Mouse (Mus musculus): ENCODE measurements at regions not wholly inside any gene's neighbourhood (a gene's known extent, or its start where the extent isn't known, plus 50 kb on each side); places are given as distances from the start of the nearest gene placed in this dataset.

GRCm38 (mm10) chr3:56397851-56398496 lies 214.5 kb upstream of the Nbea start:
- H3K4me1 ChIP-seq = no peaks in the 10 kb centered on the region
- H3K36me3 ChIP-seq = no peaks in the 10 kb centered on the region
- no peaks in the 10 kb centered on the region for H3K27me3 ChIP-seq
- H3K9me3 ChIP-seq = no peaks in the 10 kb centered on the region
- H3K4me2 ChIP-seq (replicated peaks) = no peak overlapping the region
- no peak overlapping the region for H3K27ac ChIP-seq (replicated peaks)
- WGBS = 92% methylated on average over 4 of the region's 4 CpGs
- H3K9ac ChIP-seq (replicated peaks) = no peak overlapping the region
- no peak overlapping the region for H3K4me3 ChIP-seq
- ATAC-seq (ENCODE audit: low FRiP score, low read depth) = no peak

- no peaks in the 10 kb centered on the region for H3K36me3 ChIP-seq
- H3K4me1 ChIP-seq = no peaks in the 10 kb centered on the region
- H3K4me2 ChIP-seq (replicated peaks) = no peak overlapping the region
- H3K9ac ChIP-seq (replicated peaks) = no peak overlapping the region
- H3K9me3 ChIP-seq = no peaks in the 10 kb centered on the region
- no peak overlapping the region for H3K27ac ChIP-seq (replicated peaks)
- no peak overlapping the region for H3K4me3 ChIP-seq
- no peak for ATAC-seq (ENCODE audit: low FRiP score, low read depth)
- no peaks in the 10 kb centered on the region for H3K27me3 ChIP-seq
- 97% methylated on average over 5 of the region's 5 CpGs for WGBS
Observed at GRCm38 (mm10) chr3:56393134-56393533, 209.6 kb upstream of the Nbea start.

DNA sequence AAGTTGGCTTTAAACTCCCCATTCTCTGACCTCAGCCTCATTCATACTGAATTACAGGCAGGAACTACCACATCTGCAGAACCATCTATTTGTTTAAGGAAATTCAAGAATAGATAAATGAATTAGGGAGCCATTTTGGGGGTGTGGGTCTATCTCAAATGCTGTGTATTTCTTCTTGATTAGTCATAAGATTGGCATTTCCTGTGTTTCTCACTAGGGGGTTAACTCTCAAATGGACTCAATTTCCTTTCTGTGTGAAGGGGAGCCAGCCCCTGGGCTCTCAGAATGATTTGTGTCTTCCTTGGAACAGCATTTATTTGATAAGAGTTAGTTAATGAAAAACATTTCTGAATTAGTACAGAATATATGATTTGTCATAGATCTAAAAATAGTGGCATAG lies 196.8 kb upstream of the Nbea start:
- H3K27ac ChIP-seq (replicated peaks) = no peak overlapping the region
- H3K4me3 ChIP-seq = no peak overlapping the region
- no peaks in the 10 kb centered on the region for H3K9me3 ChIP-seq
- no peaks in the 10 kb centered on the region for H3K36me3 ChIP-seq
- no peak for ATAC-seq (ENCODE audit: low FRiP score, low read depth)
- H3K27me3 ChIP-seq = no peaks in the 10 kb centered on the region
- no peak overlapping the region for H3K4me2 ChIP-seq (replicated peaks)
- H3K9ac ChIP-seq (replicated peaks) = no peak overlapping the region
- H3K4me1 ChIP-seq = no peaks in the 10 kb centered on the region

DNA sequence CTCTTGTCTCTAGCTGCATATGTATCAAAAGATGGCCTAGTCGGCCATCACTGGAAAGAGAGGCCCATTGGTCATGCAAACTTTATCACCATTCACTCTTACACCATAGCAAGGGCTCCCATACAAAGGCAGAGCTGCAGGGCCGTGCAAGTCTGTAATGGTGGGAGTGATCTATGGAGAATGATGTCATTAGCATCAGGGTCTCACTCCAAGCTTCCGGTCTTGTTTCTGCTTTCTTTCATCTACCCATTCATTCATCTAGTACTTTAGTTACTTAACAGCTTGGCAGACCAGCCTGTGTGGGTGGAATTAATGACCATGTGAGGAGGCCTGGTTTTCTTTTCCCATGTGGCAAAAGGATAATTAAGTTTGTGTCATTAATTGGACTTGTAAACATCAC lies 196.0 kb upstream of the Nbea start:
- Histone ChIP-seq H3K27me3 (no peaks in the 10 kb centered on the region), H3K36me3 (no peaks in the 10 kb centered on the region), H3K4me3 (no peak overlapping the region), H3K4me2 (replicated peaks) (no peak overlapping the region), H3K27ac (replicated peaks) (no peak overlapping the region), H3K9me3 (no peaks in the 10 kb centered on the region), H3K4me1 (no peaks in the 10 kb centered on the region), H3K9ac (replicated peaks) (no peak overlapping the region)
- 82% methylated on average over 3 of the region's 3 CpGs for WGBS
- ATAC-seq (ENCODE audit: low FRiP score, low read depth) = no peak

DNA sequence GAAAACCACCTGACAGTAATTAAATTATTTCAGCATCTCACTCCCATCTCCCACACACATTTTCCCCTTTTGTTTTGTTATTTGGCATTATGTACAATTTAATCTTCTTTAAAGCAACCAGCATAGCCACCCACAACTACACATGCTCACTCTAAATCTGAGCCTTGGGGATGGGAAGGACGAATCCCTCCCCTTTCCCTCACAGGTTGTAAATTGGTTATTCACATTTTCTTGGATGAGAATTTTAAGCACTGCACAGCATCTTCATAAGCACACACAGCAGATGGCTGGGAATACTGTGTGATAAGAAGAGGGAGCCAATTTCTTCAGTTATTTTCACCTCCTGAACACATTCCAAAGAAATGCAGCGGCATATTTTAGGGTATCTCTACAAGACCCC lies 179.0 kb upstream of the Nbea start:
- ATAC-seq (ENCODE audit: low FRiP score, low read depth) = no peak
- Histone ChIP-seq H3K27ac (replicated peaks) (no peak overlapping the region), H3K4me3 (no peak overlapping the region), H3K36me3 (no peaks in the 10 kb centered on the region), H3K4me1 (no peaks in the 10 kb centered on the region), H3K27me3 (no peaks in the 10 kb centered on the region), H3K9me3 (no peaks in the 10 kb centered on the region), H3K9ac (replicated peaks) (no peak overlapping the region), H3K4me2 (replicated peaks) (no peak overlapping the region)
- 89% methylated on average over 2 of the region's 2 CpGs for WGBS

DNA sequence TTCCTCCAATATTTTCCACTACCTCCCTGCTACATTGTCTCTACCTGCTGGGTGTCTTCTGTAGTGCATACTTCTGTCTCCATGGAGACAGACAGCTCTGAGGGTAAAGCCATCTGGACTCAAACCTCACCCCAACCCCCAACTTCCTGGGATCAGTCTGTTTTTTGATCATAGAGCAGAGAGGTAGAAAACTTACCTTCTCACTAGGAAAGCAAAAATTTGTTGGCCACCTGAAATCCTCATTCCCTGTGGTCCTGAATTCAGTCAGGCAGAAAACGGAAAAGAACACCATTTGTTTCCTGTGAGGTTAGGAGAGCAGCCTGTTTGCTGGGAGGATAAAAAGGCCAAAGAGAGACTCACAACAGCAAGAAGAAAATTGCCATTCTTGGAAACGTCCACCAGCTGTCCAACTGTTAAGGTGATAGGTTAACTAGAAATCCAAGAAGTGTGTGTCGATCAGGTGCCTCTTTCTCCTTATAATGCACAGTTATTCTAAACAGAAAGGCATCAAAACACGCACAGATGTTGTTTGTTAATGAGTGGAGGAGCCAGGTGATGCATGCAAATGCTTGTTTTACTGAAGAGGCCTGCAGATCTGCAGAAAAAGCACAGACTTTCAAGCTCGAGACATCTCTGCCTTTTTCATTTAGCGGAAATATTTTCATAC lies 173.7 kb upstream of the Nbea start:
- 0 out of 2 replicates have a peak, but pooled peaks have one; percentile 56 for ATAC-seq (ENCODE audit: low FRiP score, low read depth)
- no peaks in the 10 kb centered on the region for H3K27me3 ChIP-seq
- no peak overlapping the region; the same call in 1 of the 2 replicates for H3K27ac ChIP-seq (replicated peaks)
- H3K36me3 ChIP-seq = no peaks in the 10 kb centered on the region
- H3K4me1 ChIP-seq = peaks cover 8% of the 10 kb centered on the region; the same call in 1 of the 2 replicates
- H3K4me3 ChIP-seq = no peak overlapping the region
- no peak overlapping the region for H3K4me2 ChIP-seq (replicated peaks)
- 57% methylated on average over 6 of the region's 6 CpGs for WGBS
- no peak overlapping the region for H3K9ac ChIP-seq (replicated peaks)
- H3K9me3 ChIP-seq = no peaks in the 10 kb centered on the region

DNA sequence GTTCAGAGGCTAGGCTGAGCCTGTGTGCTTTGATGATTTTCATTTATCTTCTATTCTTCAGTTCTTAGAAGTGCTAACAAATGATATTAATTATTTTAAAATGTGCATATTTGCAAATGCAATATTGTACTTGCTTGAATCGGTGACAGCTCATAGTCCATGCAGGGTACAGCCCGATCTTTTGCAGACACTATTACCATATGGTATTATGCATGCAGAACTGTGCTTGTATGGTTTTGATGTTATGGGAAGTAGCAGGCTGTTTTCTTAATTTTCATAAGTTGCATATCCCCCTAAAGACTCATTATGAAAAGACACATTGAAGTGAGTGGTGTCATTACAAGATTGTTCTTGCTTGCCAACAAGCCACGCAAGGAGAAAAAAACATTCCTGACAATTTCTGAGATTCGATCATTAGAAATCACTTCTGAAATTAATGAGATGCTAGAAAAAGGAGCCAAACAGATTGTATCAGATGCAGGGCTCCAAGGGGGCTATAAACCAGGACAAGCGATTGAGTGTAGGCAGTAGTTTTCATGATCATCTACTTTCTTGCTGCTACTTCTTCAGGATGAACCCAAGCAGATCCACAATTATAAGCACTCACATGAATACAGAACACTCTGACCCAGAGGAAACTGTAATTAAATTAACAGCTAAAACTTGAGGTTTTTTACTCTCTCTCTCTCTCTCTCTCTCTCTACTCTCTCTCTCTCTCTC lies 172.8 kb upstream of the Nbea start:
- 84% methylated on average over 5 of the region's 5 CpGs for WGBS
- ATAC-seq (ENCODE audit: low FRiP score, low read depth) = no peak; the same call in 1 of the 2 replicates
- Histone ChIP-seq H3K36me3 (no peaks in the 10 kb centered on the region), H3K9me3 (no peaks in the 10 kb centered on the region), H3K9ac (replicated peaks) (no peak overlapping the region), H3K27me3 (no peaks in the 10 kb centered on the region), H3K4me1 (peaks cover 8% of the 10 kb centered on the region; the same call in 1 of the 2 replicates), H3K4me3 (no peak overlapping the region), H3K4me2 (replicated peaks) (no peak overlapping the region), H3K27ac (replicated peaks) (no peak overlapping the region)
